Mouse (Mus musculus) embryonic facial prominence, embryonic 11.5 days (tissue): ENCODE results near the gene Foxm1. TPM values are rescaled to one million over a fixed set of nuclear protein-coding genes. Genes with fewer than 3 reads are reported as not detected.

ENCODE experiments used
- ATAC-seq: fragments of 200-750 bp; cut with Nextera tagmentation; replicated peaks from 2 replicates; pipeline ENCODE4 v1.8.0; 2017; ENCODE audit warnings: low read depth; ENCODE audit not compliant: insufficient number of reproducible peaks, low FRiP score, low TSS enrichment
- DNase-seq: peaks from one replicate; pipeline ENCODE4 v3.0.0-alpha.2; 2015; ENCODE audit warnings: low spot score
- H3K27ac ChIP-seq: fragments of 300-500 bp; sonication (generic); replicated peaks from 2 replicates; pipeline ENCODE4 v1.5.1; 2014; ENCODE audit warnings: mild to moderate bottlenecking, low read depth, low read length, control low read depth
- H3K27me3 ChIP-seq: fragments of 300-500 bp; sonication (generic); 2 replicates; pipeline ENCODE4 v1.6.1; 2014; ENCODE audit warnings: mild to moderate bottlenecking, low read length, moderate library complexity, mixed read lengths; ENCODE audit not compliant: control insufficient read depth, insufficient read depth
- H3K36me3 ChIP-seq: fragments of 300-500 bp; sonication (generic); replicated peaks from 2 replicates; pipeline ENCODE4 v1.6.1; 2014; ENCODE audit warnings: low read depth, mild to moderate bottlenecking, low read length, moderate library complexity, mixed read lengths; ENCODE audit not compliant: control insufficient read depth, insufficient read depth
- H3K4me1 ChIP-seq: fragments of 300-500 bp; sonication (generic); 2 replicates; pipeline ENCODE4 v1.6.1; 2014; ENCODE audit warnings: low read length, mixed read lengths; ENCODE audit not compliant: control insufficient read depth, insufficient read depth
- H3K4me2 ChIP-seq: fragments of 300-500 bp; sonication (generic); 2 replicates; pipeline ENCODE4 v1.6.1; 2014; ENCODE audit warnings: low read depth, mild to moderate bottlenecking, control low read depth, low read length, moderate library complexity
- H3K4me3 ChIP-seq: fragments of 300-500 bp; sonication (generic); 2 replicates; pipeline ENCODE4 v1.5.1; 2014; ENCODE audit warnings: low read depth, low read length, control low read depth
- H3K9ac ChIP-seq: fragments of 300-500 bp; sonication (generic); replicated peaks from 2 replicates; pipeline ENCODE4 v1.6.1; 2014; ENCODE audit warnings: mild to moderate bottlenecking, control low read depth, low read length
- H3K9me3 ChIP-seq: fragments of 300-500 bp; sonication (generic); replicated peaks from 2 replicates; pipeline ENCODE4 v1.6.1; 2016; ENCODE audit warnings: mild to moderate bottlenecking, low read length, inconsistent platforms, mixed read lengths; ENCODE audit not compliant: control insufficient read depth
- WGBS: fragments of 180-500 bp; shearing (Covaris S2); extraction: QIAGEN DNeasy Blood & Tissue Kit; methylation state at CpG from one replicate; pipeline ENCODE4 v1.1.7; 2014; 5-methylcytosine and 5-hydroxymethylcytosine counted together
- polyA plus RNA-seq: library from polyadenylated mRNA; unstranded; fragments of >200 nt; fragmentation: Nextera tagmentation; extraction: Ambion mirVana; gene quantifications from 2 replicates; pipeline ENCODE4 v1.2.1, GENCODE M21; 2014

Foxm1 gene
- polyA plus RNA-seq, 1 experiment from 2014 or later: 40.7 TPM

DNA sequence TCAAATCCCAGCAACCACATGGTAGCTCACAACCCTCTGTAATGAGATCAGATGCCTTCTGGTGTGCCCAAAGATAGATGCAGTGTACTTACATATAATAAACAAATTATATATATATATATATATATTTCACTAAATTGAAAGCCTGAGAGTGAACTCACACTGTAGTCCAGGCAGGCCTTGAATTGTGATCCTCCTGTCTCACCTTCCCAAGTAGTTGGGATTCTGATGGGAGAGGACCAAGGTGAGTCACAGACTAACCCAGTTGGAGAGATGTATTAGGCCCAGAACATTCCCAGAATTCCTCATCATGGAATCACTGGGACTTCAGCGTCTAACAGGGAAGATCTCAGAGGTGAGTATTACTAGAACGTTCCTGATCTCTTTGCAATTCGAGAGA, 36.2 kb downstream of the Foxm1 start, which contains the start of gene Nrip2:
Nrip2 (plus strand) TSS at position 301 of the 400 bp plus-strand sequence.
- Histone ChIP-seq H3K4me2 (no peak within 1 kb of the TSS), H3K9ac (0 out of 2 replicates have a peak within 1 kb of the TSS, but pooled peaks have one; percentile 5), H3K27ac (no peak within 1 kb of the TSS), H3K4me1 (no peaks in the 10 kb centered on the region), H3K36me3 (no peaks in the 10 kb centered on the region), H3K27me3 (no peaks in the 10 kb centered on the region), H3K9me3 (no peaks in the 10 kb centered on the region), H3K4me3 (no peak within 1 kb of the TSS)
- WGBS: 72% methylated on average over 3 of the region's 3 CpGs
- no peak for ATAC-seq
- DNase-seq: no peak

DNA sequence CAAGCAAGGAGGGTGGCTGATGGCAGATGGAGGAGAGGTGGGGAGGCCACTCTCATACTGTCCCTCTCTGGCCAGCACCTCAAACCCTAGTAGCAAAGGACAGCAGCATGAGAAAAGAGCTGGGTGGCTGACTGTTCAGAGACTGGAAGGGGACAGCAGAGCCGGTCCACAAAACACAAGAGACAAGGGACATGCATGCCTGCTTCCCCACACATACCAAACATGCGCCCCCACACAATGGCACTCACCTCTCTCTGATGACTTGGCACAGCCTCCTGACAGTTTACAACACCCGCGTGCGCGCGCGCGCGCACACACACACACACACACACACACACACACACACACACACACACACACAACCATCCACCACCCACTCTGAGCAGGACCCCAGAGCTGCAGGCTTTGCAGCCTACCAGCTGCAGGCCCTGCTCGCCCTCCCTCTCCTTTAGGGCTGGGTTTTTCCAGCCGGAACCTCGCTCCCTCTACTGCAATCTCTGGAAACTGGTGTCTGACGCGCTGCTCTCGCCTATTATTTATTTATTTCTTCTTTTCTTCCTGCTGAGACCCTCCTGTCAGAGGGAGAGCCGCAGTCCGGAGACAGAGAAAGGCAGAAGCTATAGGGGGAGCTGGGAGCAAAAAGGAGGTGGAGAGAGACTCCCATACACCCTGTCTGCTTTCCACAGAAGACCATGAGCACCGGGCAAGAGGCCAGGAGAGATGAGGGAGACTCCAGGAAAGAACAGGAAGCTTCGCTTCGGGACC, 36.8 kb downstream of the Foxm1 start:
- peak; percentile 43; the same call in 1 of the 2 replicates for ATAC-seq
- no peak overlapping the region for H3K27ac ChIP-seq
- H3K4me1 ChIP-seq: no peaks in the 10 kb centered on the region
- no peaks in the 10 kb centered on the region for H3K27me3 ChIP-seq
- DNase-seq: peak; percentile 20
- H3K9me3 ChIP-seq: no peaks in the 10 kb centered on the region
- no peak overlapping the region for H3K4me2 ChIP-seq
- H3K4me3 ChIP-seq: no peak overlapping the region
- no peaks in the 10 kb centered on the region for H3K36me3 ChIP-seq
- WGBS: 48% methylated on average over 21 of the region's 21 CpGs
- H3K9ac ChIP-seq: 0 out of 2 replicates have a peak overlapping the region, but pooled peaks have one; percentile 5

DNA sequence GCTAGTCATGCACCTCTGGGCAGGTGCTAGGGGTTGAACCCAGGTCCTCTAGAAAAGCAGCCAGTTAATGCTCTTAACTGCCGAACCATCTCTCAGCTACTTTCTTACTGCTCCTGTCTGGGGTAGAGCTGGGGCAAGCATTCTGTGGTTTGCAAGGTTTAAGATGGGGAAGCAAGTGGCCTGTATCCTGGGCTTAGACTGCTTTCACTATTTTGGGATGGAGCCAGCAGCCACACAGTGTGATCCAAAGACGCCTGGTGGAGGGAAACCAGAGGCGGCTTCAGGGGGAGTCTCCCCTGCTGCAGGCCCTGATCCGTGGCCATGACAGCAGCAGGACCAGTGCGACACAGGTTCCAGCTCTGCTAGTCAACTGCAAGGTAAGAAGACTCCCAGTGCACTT, 41.9 kb downstream of the Foxm1 start:
- H3K4me2 ChIP-seq: no peak overlapping the region
- no peak overlapping the region for H3K4me3 ChIP-seq
- 67% methylated on average over 5 of the region's 5 CpGs for WGBS
- DNase-seq: no peak
- no peaks in the 10 kb centered on the region; the same call in 1 of the 2 replicates for H3K36me3 ChIP-seq
- no peak for ATAC-seq
- H3K27ac ChIP-seq: no peak overlapping the region
- no peaks in the 10 kb centered on the region for H3K9me3 ChIP-seq
- H3K4me1 ChIP-seq: no peaks in the 10 kb centered on the region
- H3K27me3 ChIP-seq: no peaks in the 10 kb centered on the region
- H3K9ac ChIP-seq: no peak overlapping the region

DNA sequence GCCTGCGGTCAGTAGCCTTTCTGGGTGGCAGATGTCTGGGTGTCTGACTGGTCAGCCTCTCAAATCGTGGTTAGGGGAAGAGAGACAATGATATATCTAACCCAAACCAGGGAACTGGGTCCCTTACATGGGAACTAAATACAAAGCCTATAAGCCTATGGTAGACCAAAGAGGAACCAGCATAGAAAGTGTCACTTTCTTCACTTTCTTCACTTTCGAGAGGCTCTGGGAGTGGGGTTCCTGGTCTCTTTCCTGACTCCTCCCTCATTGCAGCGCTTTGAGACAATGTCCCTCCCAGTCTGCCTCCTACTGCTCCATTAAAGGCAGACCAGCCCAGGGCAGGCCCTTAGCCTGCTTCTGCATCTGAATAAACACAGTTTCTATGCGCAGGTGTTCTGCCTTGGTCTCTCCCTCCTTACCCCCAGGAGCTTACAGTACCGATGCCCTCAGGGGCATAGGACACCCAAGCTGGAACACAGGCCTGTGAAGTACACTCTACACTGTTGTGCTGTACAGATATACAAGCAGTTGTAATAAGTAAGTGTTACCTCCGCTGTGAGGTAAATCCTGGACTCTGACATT, 45.9 kb downstream of the Foxm1 start:
- WGBS: 88% methylated on average over 7 of the region's 7 CpGs
- Histone ChIP-seq H3K9me3 (no peaks in the 10 kb centered on the region), H3K4me1 (no peaks in the 10 kb centered on the region), H3K27me3 (no peaks in the 10 kb centered on the region), H3K4me3 (no peak overlapping the region), H3K4me2 (no peak overlapping the region), H3K9ac (no peak overlapping the region), H3K36me3 (no peaks in the 10 kb centered on the region; the same call in 1 of the 2 replicates), H3K27ac (no peak overlapping the region)
- ATAC-seq (no peak), DNase-seq (no peak)

DNA sequence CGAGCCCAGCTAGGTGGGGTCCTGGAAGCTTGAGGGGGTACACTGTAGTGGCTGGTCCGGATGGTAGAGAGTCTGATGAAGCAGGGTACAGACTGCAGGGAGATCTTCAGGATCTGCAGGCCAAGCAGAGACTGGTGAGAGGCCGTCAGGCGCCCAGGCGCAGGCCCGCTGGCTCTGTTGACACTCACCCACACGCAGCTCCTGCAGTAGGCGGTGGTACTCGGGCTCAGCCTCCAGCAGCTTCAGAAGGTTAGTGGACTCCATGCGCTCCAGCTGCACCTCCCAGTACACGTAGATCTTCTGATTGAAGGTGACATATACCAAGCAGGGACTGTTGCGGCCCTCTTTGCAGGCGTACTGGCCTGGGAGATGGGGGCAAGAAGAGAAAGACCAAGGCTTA, 47.5 kb downstream of the Foxm1 start:
- Histone ChIP-seq H3K4me1 (no peaks in the 10 kb centered on the region), H3K4me3 (no peak overlapping the region), H3K9ac (no peak overlapping the region), H3K27ac (no peak overlapping the region), H3K4me2 (no peak overlapping the region), H3K9me3 (no peaks in the 10 kb centered on the region), H3K36me3 (no peaks in the 10 kb centered on the region; the same call in 1 of the 2 replicates), H3K27me3 (no peaks in the 10 kb centered on the region)
- DNase-seq (no peak), ATAC-seq (no peak)
- WGBS: 91% methylated on average over 13 of the region's 13 CpGs

DNA sequence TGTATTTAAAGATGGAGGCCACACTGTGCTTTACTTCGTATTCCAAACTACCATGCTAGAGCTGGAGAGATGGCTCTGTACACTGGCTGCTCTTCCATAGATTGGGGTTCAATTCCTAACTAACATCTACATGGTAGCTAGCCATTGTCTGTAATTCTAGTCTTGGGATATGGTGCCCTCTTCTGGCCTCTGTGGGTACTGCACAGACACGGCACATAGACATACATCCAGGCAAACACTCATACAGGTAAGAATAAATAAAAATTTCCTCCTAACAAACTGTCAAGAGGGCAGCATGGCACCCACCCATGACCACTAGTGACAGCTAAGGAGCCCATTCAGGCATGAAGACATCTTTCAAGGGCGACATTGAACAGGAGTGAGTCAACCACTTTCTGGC, 48.3 kb downstream of the Foxm1 start:
- H3K9ac ChIP-seq: no peak overlapping the region
- ATAC-seq (peak; percentile 14), DNase-seq (peak; percentile 79)
- 19% methylated on average over 3 of the region's 3 CpGs for WGBS
- H3K4me3 ChIP-seq: no peak overlapping the region
- H3K4me2 ChIP-seq: no peak overlapping the region
- H3K27ac ChIP-seq: no peak overlapping the region
- H3K27me3 ChIP-seq: no peaks in the 10 kb centered on the region
- H3K36me3 ChIP-seq: no peaks in the 10 kb centered on the region; the same call in 1 of the 2 replicates
- H3K9me3 ChIP-seq: no peaks in the 10 kb centered on the region
- H3K4me1 ChIP-seq: no peaks in the 10 kb centered on the region

DNA sequence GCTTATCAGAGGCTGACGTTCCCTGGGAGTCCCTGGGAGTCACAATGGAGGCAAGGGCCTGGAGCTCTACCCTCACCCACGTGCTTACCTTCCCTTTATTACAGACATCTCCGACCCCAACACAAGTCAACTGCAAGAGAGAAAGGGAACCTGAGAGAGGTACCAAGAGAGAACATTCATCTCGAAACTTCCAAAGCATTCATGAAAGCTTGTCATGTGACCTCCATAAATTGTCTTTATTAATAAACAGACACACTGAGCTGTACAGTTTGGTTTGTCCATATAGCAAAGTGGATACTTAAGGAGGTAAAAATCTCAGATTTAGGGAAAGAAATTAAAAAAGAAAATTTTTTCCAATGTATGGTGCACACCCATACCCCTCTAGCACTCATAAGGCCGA, 53.4 kb downstream of the Foxm1 start:
- DNase-seq (no peak), ATAC-seq (no peak)
- Histone ChIP-seq H3K27me3 (no peaks in the 10 kb centered on the region), H3K4me2 (no peak overlapping the region), H3K4me3 (no peak overlapping the region), H3K9me3 (no peaks in the 10 kb centered on the region), H3K36me3 (no peaks in the 10 kb centered on the region), H3K27ac (no peak overlapping the region), H3K9ac (no peak overlapping the region), H3K4me1 (no peaks in the 10 kb centered on the region)
- WGBS: 91% methylated on average over 5 of the region's 5 CpGs

DNA sequence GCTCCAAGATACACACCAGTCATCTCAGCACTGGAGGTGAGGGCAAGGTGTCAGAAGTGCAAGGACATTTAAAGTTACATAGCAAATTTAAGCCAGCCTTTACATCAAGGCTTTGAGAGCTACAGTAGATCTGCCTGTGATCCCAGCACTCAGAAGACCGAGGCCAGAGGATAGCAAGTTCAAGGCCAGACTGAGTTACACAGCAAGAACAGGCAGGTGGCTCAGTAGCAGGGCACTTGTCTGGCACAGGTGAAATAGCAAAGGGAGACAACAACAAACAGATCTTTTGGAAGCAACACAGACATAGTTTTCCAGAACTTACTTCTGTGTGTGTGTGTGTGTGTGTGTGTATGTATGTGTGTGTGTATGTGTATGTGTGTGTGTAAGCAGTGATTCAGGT, 55.3 kb downstream of the Foxm1 start:
- no peak overlapping the region for H3K4me2 ChIP-seq
- no peaks in the 10 kb centered on the region for H3K36me3 ChIP-seq
- no peak overlapping the region for H3K4me3 ChIP-seq
- ATAC-seq (no peak), DNase-seq (no peak)
- no peaks in the 10 kb centered on the region for H3K27me3 ChIP-seq
- H3K9me3 ChIP-seq: no peaks in the 10 kb centered on the region
- H3K4me1 ChIP-seq: no peaks in the 10 kb centered on the region
- 91% methylated on average over 1 of the region's 1 CpGs for WGBS
- no peak overlapping the region for H3K9ac ChIP-seq
- H3K27ac ChIP-seq: no peak overlapping the region
